Mouse (Mus musculus) kidney, postnatal 14 days (tissue): ENCODE data around the gene Galnt15.

ENCODE experiments used
- DNase-seq: peaks from one replicate; pipeline ENCODE4 v3.0.0; 2022; ENCODE audit warnings: mixed read lengths

Galnt15 gene

DNA sequence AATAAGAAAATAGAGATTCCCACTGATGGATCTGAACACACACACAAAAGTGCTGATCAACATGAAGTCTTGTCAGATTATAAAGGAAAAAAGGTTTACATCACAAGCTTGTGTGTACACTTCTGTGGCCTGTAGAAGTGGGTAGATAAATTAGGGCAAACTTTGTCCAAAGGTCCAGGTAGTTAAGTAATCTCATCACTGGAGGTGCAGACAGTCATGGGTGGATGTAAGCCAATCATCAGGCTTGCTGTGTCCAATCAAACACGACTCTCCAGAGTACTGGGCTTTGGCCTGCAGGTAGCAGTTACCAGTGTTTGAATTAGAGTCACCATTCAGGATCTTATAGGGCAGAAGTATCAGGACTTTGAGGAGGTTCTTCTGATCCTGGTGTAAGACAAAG lies 64.2 kb downstream of the Galnt15 start:
- no peak for DNase-seq

DNA sequence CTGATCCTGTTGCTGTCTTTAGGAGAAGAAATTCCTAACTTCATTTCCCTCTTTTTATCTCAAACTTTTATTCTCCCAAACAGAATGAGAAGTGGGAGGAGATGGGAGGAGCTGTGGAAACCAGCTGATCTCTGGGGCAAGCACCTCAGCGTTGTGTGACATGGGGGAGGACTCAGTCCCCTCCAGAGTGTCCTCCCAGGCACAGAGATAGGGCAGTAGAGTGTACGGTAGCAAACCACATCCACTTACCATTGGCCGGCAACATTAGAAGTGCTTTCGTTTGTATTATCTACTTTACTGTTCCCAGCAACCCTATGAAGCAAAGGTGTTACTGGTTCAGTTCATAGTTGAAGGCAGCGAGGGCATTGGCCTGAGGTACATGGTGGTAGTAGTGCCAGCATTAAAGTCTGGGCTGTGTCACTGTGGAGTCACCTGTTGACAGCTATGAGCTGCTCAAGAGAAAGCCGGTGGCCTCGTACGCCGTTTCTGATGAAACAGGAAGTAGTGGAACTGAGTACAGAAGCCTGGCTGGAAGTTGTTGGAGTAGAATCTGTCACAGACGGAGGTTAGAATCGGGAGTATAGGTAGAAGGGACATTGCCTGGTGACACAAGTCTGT lies 64.8 kb downstream of the Galnt15 start:
- no peak for DNase-seq

DNA sequence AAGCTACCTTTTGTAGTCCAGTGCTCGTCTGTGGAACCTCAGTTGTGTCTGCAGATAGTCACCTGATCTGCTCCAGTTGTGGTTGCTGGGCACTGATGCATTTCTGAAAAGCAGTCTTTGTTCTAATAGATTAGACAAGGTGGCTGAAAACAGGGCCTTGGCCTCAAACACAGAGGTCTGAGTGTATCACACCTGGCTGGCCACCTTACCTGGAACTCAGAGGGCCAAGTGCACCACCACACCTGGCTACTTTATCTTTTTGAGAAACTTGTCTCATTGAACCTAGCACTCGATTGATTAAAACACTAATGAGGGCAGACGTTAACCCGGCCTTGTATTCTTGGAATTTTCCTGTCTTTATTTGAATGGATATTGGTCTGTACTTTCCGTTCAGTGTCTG lies 66.9 kb downstream of the Galnt15 start:
- no peak for DNase-seq

DNA sequence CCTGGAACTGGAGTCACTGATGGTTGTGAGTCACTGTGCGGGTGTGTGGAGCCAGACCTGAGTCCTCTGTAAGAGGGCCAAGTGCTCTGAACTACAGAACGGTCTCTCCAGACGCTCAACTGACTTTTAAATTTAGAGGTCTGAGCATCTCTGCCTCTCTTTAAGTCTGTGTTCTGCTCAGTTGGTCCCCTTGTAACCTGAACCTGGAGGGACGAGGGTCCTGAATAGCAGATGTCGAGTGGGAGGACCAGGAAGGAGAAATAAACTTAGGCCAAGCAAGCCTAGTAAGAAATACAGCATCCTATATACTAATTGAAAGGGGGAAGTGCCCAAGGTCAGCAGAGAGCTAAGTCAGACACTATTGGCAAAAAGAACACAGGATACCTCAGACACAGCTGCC lies 68.0 kb downstream of the Galnt15 start:
- DNase-seq = no peak

DNA sequence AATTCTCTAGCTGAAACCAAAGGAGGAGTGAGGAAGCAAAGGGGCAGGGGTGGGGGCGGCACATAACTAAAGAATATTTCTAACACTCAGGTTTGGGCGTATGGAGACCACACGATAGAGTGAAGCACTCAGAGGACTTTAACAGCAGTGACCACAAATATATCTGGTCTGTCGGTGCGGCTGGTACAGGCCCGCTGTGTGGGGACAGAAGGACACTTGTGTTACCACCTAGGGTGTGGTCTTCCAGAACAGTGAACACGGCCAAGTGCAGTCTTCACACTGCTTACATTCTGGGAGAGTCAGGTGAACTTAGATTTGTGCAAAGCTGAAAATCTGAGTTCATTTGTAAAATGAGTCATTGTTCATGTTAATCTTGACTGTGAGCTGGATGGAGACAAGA lies 68.9 kb downstream of the Galnt15 start:
- no peak for DNase-seq

DNA sequence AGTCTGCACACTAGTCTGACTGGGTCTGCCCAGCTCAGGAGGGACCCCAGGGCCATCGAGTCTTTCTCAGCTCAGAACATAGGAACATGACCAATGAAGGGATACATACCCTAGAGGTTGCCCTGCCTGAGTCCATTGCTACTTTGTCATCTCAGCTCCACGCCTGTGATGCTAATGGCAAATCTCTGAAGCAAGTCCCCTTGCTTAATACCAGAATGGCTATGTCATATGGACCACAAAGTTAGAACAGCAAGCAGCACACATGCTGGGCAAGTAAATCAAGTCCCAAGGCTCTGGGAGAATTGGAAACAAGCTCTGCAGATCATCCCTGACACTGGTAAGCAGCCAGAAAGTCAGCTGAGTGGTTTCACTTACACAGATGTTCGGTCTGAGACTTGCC lies 70.2 kb downstream of the Galnt15 start:
- DNase-seq = no peak

DNA sequence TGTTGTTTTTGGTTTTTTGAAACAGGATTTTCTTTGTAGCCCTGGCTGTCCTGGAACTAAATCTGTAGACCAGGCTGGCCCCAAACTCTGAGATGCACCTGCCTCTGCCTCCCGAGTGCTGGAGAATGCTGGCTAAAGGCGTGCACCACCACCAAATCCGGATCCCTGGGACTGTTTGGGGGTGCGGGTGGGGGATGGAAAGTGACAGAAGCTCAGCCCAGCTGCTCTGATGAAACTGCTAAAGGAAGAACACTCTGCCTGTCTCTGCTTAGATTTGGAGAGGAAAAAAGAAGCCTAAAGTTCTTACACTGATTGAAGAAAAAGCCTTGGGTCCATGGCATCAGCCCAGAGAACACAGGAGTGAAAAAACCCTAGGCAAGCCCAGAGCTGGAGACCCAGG lies 74.8 kb downstream of the Galnt15 start:
- DNase-seq = no peak

DNA sequence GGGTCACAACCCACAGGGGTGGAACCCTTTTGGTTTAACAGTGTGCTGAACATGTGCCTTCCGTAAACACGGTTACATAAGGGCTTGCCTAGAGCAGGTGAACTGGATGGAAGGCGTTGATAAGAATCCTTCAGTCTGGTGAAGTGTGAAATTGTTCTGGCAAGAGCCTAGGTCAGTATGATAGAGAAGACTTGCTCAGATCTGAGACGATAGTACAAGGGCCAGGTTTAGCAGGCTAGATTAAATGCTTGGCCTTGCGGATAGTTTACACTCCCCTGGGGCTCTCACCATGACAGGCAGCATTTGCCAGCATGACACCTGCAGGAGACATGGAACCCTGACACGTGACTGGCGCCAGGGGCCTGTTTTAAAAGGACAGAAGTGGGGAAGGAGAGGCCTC lies 76.9 kb downstream of the Galnt15 start:
- DNase-seq = no peak

DNA sequence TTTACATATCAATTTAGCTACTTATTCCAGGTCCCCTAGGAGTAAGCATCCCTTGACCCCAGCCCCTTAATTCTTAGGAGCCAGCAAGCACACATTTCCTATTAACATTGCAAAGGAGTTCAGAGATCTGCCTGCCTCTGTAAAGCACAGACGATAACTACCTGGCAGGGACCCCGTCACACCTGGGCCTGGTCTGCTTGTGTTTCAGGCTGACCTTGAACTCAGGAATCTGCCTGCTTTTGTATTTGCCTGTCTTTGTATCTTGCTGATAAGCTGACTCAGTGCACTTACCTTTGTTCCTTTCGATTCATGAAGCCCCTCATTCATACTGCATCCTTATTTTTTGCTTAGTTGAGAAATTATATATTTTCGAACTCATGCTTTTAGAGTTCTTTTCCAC lies 78.1 kb downstream of the Galnt15 start:
- DNase-seq = no peak
